In the genomic region with DNA sequence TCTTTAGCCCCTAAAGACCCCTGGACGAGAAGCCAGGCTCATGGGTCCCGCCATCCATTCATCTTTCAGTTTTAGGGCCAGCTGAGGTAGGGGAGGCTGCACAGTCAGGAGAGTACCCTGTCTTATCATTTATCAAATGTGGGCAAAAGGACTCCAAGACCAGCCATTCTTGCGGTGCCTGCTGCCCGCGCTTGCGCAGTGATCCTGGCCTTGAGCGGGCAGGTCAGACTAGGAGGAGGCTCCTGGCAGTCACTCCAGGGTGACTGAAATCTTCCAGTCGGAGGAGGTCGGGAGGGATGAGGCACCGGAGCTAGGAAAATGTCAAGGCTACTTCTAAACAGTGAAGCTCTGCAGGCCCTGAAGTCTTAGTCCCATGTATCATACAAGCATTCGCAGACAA, we compare ENCODE assay signal across 25 mouse cellular contexts. TPM values are rescaled to one million over a fixed set of nuclear protein-coding genes. Genes with fewer than 3 reads are reported as not detected.
A peak's percentile ranks its signal among the peaks of the same experiment; 100 is the strongest.
DNase-seq lines count a peak whose midpoint lies in the region; ATAC-seq lines count a peak whose summit lies in the region.
"Had no signal": no experiment of that assay in that cellular context is flagged by ENCODE, and none has a peak within 500 bp of the region (broad histone marks: within the 10 kb centered on the region; RNA-seq: fewer than 3 reads in every experiment).

No protein-coding gene starts in this region.

- H3K4me1 ChIP-seq in heart, embryonic 11.5 days (ENCODE audit: control insufficient read depth, insufficient read depth, low read length): 0 out of 2 replicates have a peak, but pooled peaks cover 2% of the 10 kb centered on the region
- H3K4me1 ChIP-seq in embryonic facial prominence, embryonic 10.5 days: peaks cover 42% of the 10 kb centered on the region

- H3K27ac ChIP-seq in heart, embryonic 11.5 days (ENCODE audit: low read depth, low read length): no peak overlapping the region
- 0 out of 2 replicates have a peak overlapping the region, but pooled peaks have one; percentile 8 for H3K27ac ChIP-seq in embryonic facial prominence, embryonic 10.5 days (replicated peaks)
- H3K27ac ChIP-seq: intestine, embryonic 15.5 days; liver, embryonic 13.5 days; midbrain, embryonic 13.5 days; stomach, embryonic 15.5 days had no signal

- no peak for ATAC-seq in heart, embryonic 11.5 days (replicated peaks; ENCODE audit: insufficient number of reproducible peaks, low FRiP score, low TSS enrichment)
- ATAC-seq: activated CD4-positive, CD25-positive, alpha-beta regulatory T cell, adult 4 months; forebrain, postnatal 0 days; hindbrain, embryonic 16.5 days; intestine, embryonic 15.5 days; midbrain, embryonic 13.5 days; Patski had no signal

- H3K4me3 ChIP-seq in heart, embryonic 11.5 days (ENCODE audit: low read depth, low read length): no peak overlapping the region
- no peak overlapping the region for H3K4me3 ChIP-seq in embryonic facial prominence, embryonic 10.5 days
- H3K4me3 ChIP-seq: intestine, embryonic 15.5 days; liver, embryonic 13.5 days; midbrain, embryonic 13.5 days; stomach, embryonic 15.5 days had no signal

- WGBS in heart, embryonic 11.5 days (ENCODE audit: insufficient replicate concordance): 71% methylated on average over 11 of the region's 11 CpGs
- 77% methylated on average over 11 of the region's 11 CpGs for WGBS in embryonic facial prominence, embryonic 10.5 days

- no peaks in the 10 kb centered on the region for H3K36me3 ChIP-seq in heart, embryonic 11.5 days (ENCODE audit: control insufficient read depth, insufficient read depth, low read length)
- H3K36me3 ChIP-seq in embryonic facial prominence, embryonic 10.5 days (replicated peaks): peaks cover 30% of the 10 kb centered on the region
- H3K36me3 ChIP-seq: intestine, embryonic 15.5 days; liver, embryonic 13.5 days; stomach, embryonic 15.5 days had no signal

- H3K9ac ChIP-seq in heart, embryonic 11.5 days (ENCODE audit: low read depth, low read length): 0 out of 2 replicates have a peak overlapping the region, but pooled peaks have one; percentile 10
- H3K9ac ChIP-seq: forebrain, postnatal 0 days; intestine, embryonic 15.5 days; liver, embryonic 13.5 days; midbrain, embryonic 13.5 days; stomach, embryonic 15.5 days had no signal

- H3K9me3 ChIP-seq in heart, embryonic 11.5 days (replicated peaks; ENCODE audit: control insufficient read depth, low read length): no peaks in the 10 kb centered on the region
- H3K9me3 ChIP-seq in embryonic facial prominence, embryonic 10.5 days: no peaks in the 10 kb centered on the region
- H3K9me3 ChIP-seq: G1E; intestine, embryonic 15.5 days; liver, embryonic 13.5 days; midbrain, embryonic 13.5 days; stomach, embryonic 15.5 days had no signal

- H3K4me2 ChIP-seq in heart, embryonic 11.5 days: no peak overlapping the region
- H3K4me2 ChIP-seq: intestine, embryonic 15.5 days; liver, embryonic 13.5 days; midbrain, embryonic 13.5 days; stomach, embryonic 15.5 days had no signal

- no peaks in the 10 kb centered on the region for H3K27me3 ChIP-seq in heart, embryonic 11.5 days (ENCODE audit: control insufficient read depth, insufficient read depth, low read length)
- no peaks in the 10 kb centered on the region for H3K27me3 ChIP-seq in embryonic facial prominence, embryonic 10.5 days (replicated peaks; ENCODE audit: low read depth, poor library complexity, severe bottlenecking)
- H3K27me3 ChIP-seq: intestine, embryonic 15.5 days; liver, embryonic 13.5 days; midbrain, embryonic 13.5 days; Patski; stomach, embryonic 15.5 days had no signal

- no peak for DNase-seq in heart, adult 9 months (ENCODE audit: low spot score in 2 of 2)
- DNase-seq in ES-CJ7 (ENCODE audit: low read depth, low spot score): peak; percentile 59
- peak; percentile 92 for DNase-seq in adrenal gland, adult 2 months
- no peak for DNase-seq in embryonic facial prominence, embryonic 10.5 days (ENCODE audit: low spot score)
- no peak for DNase-seq in layer of hippocampus, adult 9-11 months
- DNase-seq in thymus, adult 18-20 months: no peak
- DNase-seq in embryo, embryonic 10 days (ENCODE audit: low spot score): no peak
- DNase-seq: cerebellum, adult 9-10 months; forebrain, postnatal 0 days; gastrocnemius, postnatal 25 days; heart, postnatal 4 days; kidney, adult 8-10 months; kidney, postnatal 10 days; liver, embryonic 13.5 days; lung, adult 2 months; lung, postnatal 14 days; thymus, postnatal 14 days had no signal

RNA-seq across cellular contexts. Expression of gene Slc27a3, which starts 8.0 kb away (rescaled TPM):
- polyA plus RNA-seq in heart, embryonic 11.5 days (2014; fragmentation: Nextera tagmentation; extraction: Ambion mirVana): 5.7 and 6.2 TPM in 2 replicates
- 100 to 1,000 TPM in 1 of 2 experiments, 10 to 100 TPM in 1; 66.9 to 196 TPM for total RNA-seq in adrenal gland, adult 2 months (2021)
- 384 and 508 TPM in 2 replicates for polyA plus RNA-seq in adrenal gland, adult 2 months (2012; rRNA removed)
- 29.4 and 33.9 TPM in 2 replicates for polyA plus RNA-seq in embryonic facial prominence, embryonic 10.5 days (2016; fragmentation: Nextera tagmentation; extraction: Ambion mirVana)

RNA-seq across cellular contexts. Expression of gene Ints3, which starts 51.7 kb away (rescaled TPM):
- 25.3 and 26.9 TPM in 2 replicates for polyA plus RNA-seq in heart, embryonic 11.5 days (2014; fragmentation: Nextera tagmentation; extraction: Ambion mirVana)
- total RNA-seq in adrenal gland, adult 2 months (2021): 10 to 100 TPM; 81.0 to 90.6 TPM
- polyA plus RNA-seq in adrenal gland, adult 2 months (2012; rRNA removed): 32.2 and 40.2 TPM in 2 replicates
- polyA plus RNA-seq in embryonic facial prominence, embryonic 10.5 days (2016; fragmentation: Nextera tagmentation; extraction: Ambion mirVana): 42.8 and 46.3 TPM in 2 replicates

Comparison
In these comparisons a context has a peak if more than half of its experiments do, and no peak if none do; other contexts are left out.
1. DNase-seq: peak in ES-CJ7 (single experiment) and adrenal gland, adult 2 months (single experiment); none in heart, adult 9 months (0 of 2), embryonic facial prominence, embryonic 10.5 days (single experiment), layer of hippocampus, adult 9-11 months (single experiment), thymus, adult 18-20 months (0 of 2) and embryo, embryonic 10 days (single experiment).
2. RNA of gene Slc27a3, which starts 8.0 kb away (polyA plus RNA-seq): 384 to 508 TPM in adrenal gland, adult 2 months; 29.4 to 33.9 TPM in embryonic facial prominence, embryonic 10.5 days and 5.7 to 6.2 TPM in heart, embryonic 11.5 days; every median in the first group is over 10 times any median in the second.